Mouse (Mus musculus) liver, embryonic 11.5 days (tissue): Measurements from ENCODE around the gene Chit1. TPM values are rescaled to one million over a fixed set of nuclear protein-coding genes. Genes with fewer than 3 reads are reported as not detected.

Experiments used
- ATAC-seq: fragments of 200-750 bp; cut with Nextera tagmentation; replicated peaks from 2 replicates; pipeline ENCODE4 v1.8.0; 2017; ENCODE audit warnings: moderate number of reproducible peaks, mild to moderate bottlenecking, moderate TSS enrichment, moderate library complexity; ENCODE audit not compliant: low FRiP score
- DNase-seq: peaks from one replicate; pipeline ENCODE4 v3.0.0-alpha.2; 2017; ENCODE audit warnings: low spot score
- H3K27ac ChIP-seq: fragments of 300-500 bp; sonication (generic); 2 replicates; pipeline ENCODE4 v1.5.1; 2014; ENCODE audit warnings: mild to moderate bottlenecking, low read depth, low read length, control low read depth
- H3K27me3 ChIP-seq: fragments of 300-500 bp; sonication (generic); replicated peaks from 2 replicates; pipeline ENCODE4 v1.6.1; 2014; ENCODE audit warnings: low read length, mixed read lengths; ENCODE audit not compliant: control insufficient read depth, insufficient read depth
- H3K36me3 ChIP-seq: fragments of 300-500 bp; sonication (generic); 2 replicates; pipeline ENCODE4 v1.6.1; 2014; ENCODE audit warnings: mild to moderate bottlenecking, low read length, moderate library complexity, mixed read lengths; ENCODE audit not compliant: control insufficient read depth, insufficient read depth
- H3K4me1 ChIP-seq: fragments of 300-500 bp; sonication (generic); replicated peaks from 2 replicates; pipeline ENCODE4 v1.6.1; 2014; ENCODE audit warnings: low read length, mixed read lengths; ENCODE audit not compliant: control insufficient read depth, insufficient read depth
- H3K4me2 ChIP-seq: fragments of 300-500 bp; sonication (generic); 2 replicates; pipeline ENCODE4 v1.6.1; 2014; ENCODE audit warnings: mild to moderate bottlenecking, control low read depth, moderate library complexity
- H3K4me3 ChIP-seq: fragments of 300-500 bp; sonication (generic); 2 replicates; pipeline ENCODE4 v1.5.1; 2014; ENCODE audit warnings: low read depth, low read length, control low read depth
- H3K9ac ChIP-seq: fragments of 300-500 bp; sonication (generic); 2 replicates; pipeline ENCODE4 v1.6.1; 2014; ENCODE audit warnings: low read depth, low read length, control low read depth
- H3K9me3 ChIP-seq: fragments of 300-500 bp; sonication (generic); 2 replicates; pipeline ENCODE4 v1.6.1; 2016; ENCODE audit warnings: low read length, inconsistent platforms, mixed read lengths; ENCODE audit not compliant: control insufficient read depth
- WGBS: fragments of 180-500 bp; shearing (Covaris S2); extraction: QIAGEN DNeasy Blood & Tissue Kit; methylation state at CpG from one replicate; pipeline ENCODE4 v1.1.7; 2014; 5-methylcytosine and 5-hydroxymethylcytosine counted together
- polyA plus RNA-seq: library from polyadenylated mRNA; unstranded; fragments of >200 nt; fragmentation: Nextera tagmentation; extraction: Ambion mirVana; gene quantifications from 2 replicates; pipeline ENCODE4 v1.2.1, GENCODE M21; 2014

Chit1 gene
- polyA plus RNA-seq, 1 experiment from 2014 or later: not detected

- ATAC-seq (peak; percentile 56), DNase-seq (no peak)
- Histone ChIP-seq H3K4me2 (peak overlapping the region; percentile 30; the same call in 1 of the 2 replicates), H3K9ac (peak overlapping the region; percentile 10; the same call in 1 of the 2 replicates), H3K27me3 (no peaks in the 10 kb centered on the region), H3K4me1 (peaks cover 55% of the 10 kb centered on the region), H3K9me3 (no peaks in the 10 kb centered on the region), H3K27ac (0 out of 2 replicates have a peak overlapping the region, but pooled peaks have one; percentile 20), H3K4me3 (no peak overlapping the region), H3K36me3 (no peaks in the 10 kb centered on the region)
- WGBS: 39% methylated on average over 11 of the region's 11 CpGs
Observed at GRCm38 (mm10) chr1:134082987-134083516, 28.0 kb upstream of the Chit1 start.

GRCm38 (mm10) chr1:134083676-134084075, 27.4 kb upstream of the Chit1 start:
- no peak for DNase-seq
- H3K36me3 ChIP-seq: no peaks in the 10 kb centered on the region
- no peak for ATAC-seq
- H3K27me3 ChIP-seq: no peaks in the 10 kb centered on the region
- no peaks in the 10 kb centered on the region for H3K9me3 ChIP-seq
- peaks cover 53% of the 10 kb centered on the region for H3K4me1 ChIP-seq
- 0 out of 2 replicates have a peak overlapping the region, but pooled peaks have one; percentile 4 for H3K9ac ChIP-seq
- WGBS: 66% methylated on average over 8 of the region's 8 CpGs
- H3K4me3 ChIP-seq: no peak overlapping the region
- H3K27ac ChIP-seq: peak overlapping the region; percentile 10; the same call in 1 of the 2 replicates
- no peak overlapping the region for H3K4me2 ChIP-seq

- DNase-seq: no peak
- Histone ChIP-seq H3K4me1 (peaks cover 55% of the 10 kb centered on the region), H3K4me2 (no peak overlapping the region), H3K9ac (no peak overlapping the region), H3K36me3 (no peaks in the 10 kb centered on the region), H3K4me3 (no peak overlapping the region), H3K27me3 (no peaks in the 10 kb centered on the region), H3K27ac (no peak overlapping the region), H3K9me3 (no peaks in the 10 kb centered on the region)
- no peak for ATAC-seq
- 76% methylated on average over 3 of the region's 3 CpGs for WGBS
Observed at GRCm38 (mm10) chr1:134084128-134084527, 26.9 kb upstream of the Chit1 start.

GRCm38 (mm10) chr1:134086017-134086416, 25.0 kb upstream of the Chit1 start:
- DNase-seq (no peak), ATAC-seq (no peak)
- H3K4me3 ChIP-seq: no peak overlapping the region
- peak overlapping the region; percentile 39; the same call in 1 of the 2 replicates for H3K9ac ChIP-seq
- 43% methylated on average over 3 of the region's 3 CpGs for WGBS
- H3K9me3 ChIP-seq: no peaks in the 10 kb centered on the region
- H3K4me1 ChIP-seq: peaks cover 41% of the 10 kb centered on the region
- no peak overlapping the region for H3K4me2 ChIP-seq
- H3K36me3 ChIP-seq: no peaks in the 10 kb centered on the region
- no peaks in the 10 kb centered on the region for H3K27me3 ChIP-seq
- no peak overlapping the region for H3K27ac ChIP-seq

- Histone ChIP-seq H3K4me1 (peaks cover 46% of the 10 kb centered on the region), H3K27ac (peak overlapping the region; percentile 54), H3K36me3 (no peaks in the 10 kb centered on the region), H3K27me3 (no peaks in the 10 kb centered on the region), H3K4me3 (peak overlapping the region; percentile 31), H3K9me3 (no peaks in the 10 kb centered on the region), H3K4me2 (peak overlapping the region; percentile 65), H3K9ac (peak overlapping the region; percentile 56)
- 19% methylated on average over 16 of the region's 16 CpGs for WGBS
- DNase-seq: peak; percentile 54
- ATAC-seq: peak; percentile 61
Observed at GRCm38 (mm10) chr1:134086811-134087398, 24.1 kb upstream of the Chit1 start.

- no peak overlapping the region for H3K9ac ChIP-seq
- 74% methylated on average over 7 of the region's 7 CpGs for WGBS
- ATAC-seq (no peak), DNase-seq (no peak)
- no peak overlapping the region for H3K4me2 ChIP-seq
- no peaks in the 10 kb centered on the region; the same call in 1 of the 2 replicates for H3K27me3 ChIP-seq
- peaks cover 47% of the 10 kb centered on the region for H3K4me1 ChIP-seq
- no peak overlapping the region for H3K27ac ChIP-seq
- H3K9me3 ChIP-seq: no peaks in the 10 kb centered on the region
- H3K36me3 ChIP-seq: no peaks in the 10 kb centered on the region
- H3K4me3 ChIP-seq: no peak overlapping the region
Observed at GRCm38 (mm10) chr1:134089074-134089473, 22.0 kb upstream of the Chit1 start.

GRCm38 (mm10) chr1:134091851-134092250, 19.2 kb upstream of the Chit1 start:
- peaks cover 46% of the 10 kb centered on the region for H3K4me1 ChIP-seq
- H3K27me3 ChIP-seq: peaks cover 2% of the 10 kb centered on the region; the same call in 1 of the 2 replicates
- no peak for ATAC-seq
- peak overlapping the region; percentile 2 for H3K9ac ChIP-seq
- WGBS: 77% methylated on average over 3 of the region's 3 CpGs
- H3K36me3 ChIP-seq: no peaks in the 10 kb centered on the region
- no peaks in the 10 kb centered on the region for H3K9me3 ChIP-seq
- H3K4me3 ChIP-seq: no peak overlapping the region
- peak overlapping the region; percentile 82 for H3K27ac ChIP-seq
- no peak overlapping the region for H3K4me2 ChIP-seq
- no peak for DNase-seq

GRCm38 (mm10) chr1:134092368-134092767, 18.7 kb upstream of the Chit1 start:
- Histone ChIP-seq H3K9ac (peak overlapping the region; percentile 2), H3K27ac (peak overlapping the region; percentile 82), H3K4me1 (peaks cover 44% of the 10 kb centered on the region), H3K27me3 (peaks cover 2% of the 10 kb centered on the region; the same call in 1 of the 2 replicates), H3K36me3 (no peaks in the 10 kb centered on the region), H3K4me3 (peak overlapping the region; percentile 53), H3K4me2 (peak overlapping the region; percentile 88), H3K9me3 (no peaks in the 10 kb centered on the region)
- ATAC-seq (no peak), DNase-seq (no peak)
- WGBS: 16% methylated on average over 6 of the region's 6 CpGs
